Mouse (Mus musculus): ENCODE data around the gene Ing1.

- TF ChIP-seq EP300 (IDR thresholded peaks at IDR 0.05; ENCODE audit: low read depth) (no peak), CTCF (IDR thresholded peaks at IDR 0.05; ENCODE audit: low read depth) (peak; percentile 67)
Measured at GRCm38 (mm10) chr8:11547063-11547462, 8.3 kb upstream of the Ing1 start.

Measured in liver, postnatal 0 days (tissue).